Mouse (Mus musculus) heart, embryonic 12.5 days (tissue): ENCODE measurements around the gene Tmem132b. TPM values are rescaled to one million over a fixed set of nuclear protein-coding genes. Genes with fewer than 3 reads are reported as not detected.
A peak's percentile ranks its signal among the peaks of the same experiment; 100 is the strongest.

Experiments
- ATAC-seq: fragments of 200-750 bp; cut with Nextera tagmentation; 2 replicates; pipeline ENCODE4 v1.8.0; 2017; ENCODE audit warnings: moderate TSS enrichment, moderate library complexity; ENCODE audit not compliant: insufficient number of reproducible peaks, low FRiP score
- H3K27ac ChIP-seq: fragments of 300-500 bp; sonication (generic); 2 replicates; pipeline ENCODE4 v1.5.1; 2016; ENCODE audit warnings: mild to moderate bottlenecking, moderate library complexity; ENCODE audit not compliant: poor library complexity, severe bottlenecking
- H3K27me3 ChIP-seq: fragments of 300-500 bp; sonication (generic); replicated peaks from 2 replicates; pipeline ENCODE4 v1.6.1; 2016; ENCODE audit warnings: mild to moderate bottlenecking, moderate library complexity
- H3K36me3 ChIP-seq: fragments of 300-500 bp; sonication (generic); 2 replicates; pipeline ENCODE4 v1.6.1; 2016; ENCODE audit warnings: mild to moderate bottlenecking, moderate library complexity
- H3K4me1 ChIP-seq: fragments of 300-500 bp; sonication (generic); replicated peaks from 2 replicates; pipeline ENCODE4 v1.6.1; 2016; ENCODE audit warnings: mild to moderate bottlenecking
- H3K4me2 ChIP-seq: fragments of 300-500 bp; sonication (generic); 2 replicates; pipeline ENCODE4 v1.6.1; 2016; ENCODE audit warnings: mild to moderate bottlenecking, moderate library complexity
- H3K4me3 ChIP-seq: fragments of 300-500 bp; sonication (generic); 2 replicates; pipeline ENCODE4 v1.5.1; 2016; ENCODE audit warnings: mild to moderate bottlenecking
- H3K9ac ChIP-seq: fragments of 300-500 bp; sonication (generic); 2 replicates; pipeline ENCODE4 v1.6.1; 2016; ENCODE audit warnings: mild to moderate bottlenecking, moderate library complexity
- H3K9me3 ChIP-seq: fragments of 300-500 bp; sonication (generic); replicated peaks from 2 replicates; pipeline ENCODE4 v1.6.1; 2016; ENCODE audit warnings: mild to moderate bottlenecking, moderate library complexity
- WGBS: fragments of 180-500 bp; shearing (Covaris S2); methylation state at CpG from one replicate; pipeline ENCODE4 v1.1.7; 2016; 5-methylcytosine and 5-hydroxymethylcytosine counted together
- polyA plus RNA-seq: library from polyadenylated mRNA; unstranded; fragments of >200 nt; fragmentation: Nextera tagmentation; extraction: Ambion mirVana; gene quantifications from 2 replicates; pipeline ENCODE4 v1.2.1, GENCODE M21; 2016

Gene Tmem132b
- polyA plus RNA-seq, 1 experiment from 2014 or later, result not detected

DNA sequence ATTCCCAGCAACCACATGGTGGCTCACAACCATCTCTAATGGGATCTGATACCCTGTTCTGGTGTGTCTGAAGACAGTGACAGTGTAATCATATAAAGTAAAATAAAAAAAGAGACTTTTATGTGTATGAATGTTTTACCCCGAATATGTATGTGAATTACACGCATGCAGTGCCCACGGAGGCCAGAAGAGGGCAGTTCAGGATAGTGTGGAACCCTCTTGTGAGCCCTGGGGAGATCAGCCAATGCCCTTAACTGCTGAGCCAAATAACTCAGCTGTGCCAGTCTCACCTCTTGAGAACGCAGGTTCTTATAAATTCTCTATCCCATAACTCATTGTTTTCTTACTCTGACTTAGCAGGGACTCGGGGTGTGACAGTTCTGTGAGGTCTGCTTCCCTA, 12.9 kb upstream of the Tmem132b start:
- H3K27me3 ChIP-seq, result no peaks in the 10 kb centered on the region
- no peaks in the 10 kb centered on the region for H3K9me3 ChIP-seq
- H3K9ac ChIP-seq, result no peak overlapping the region
- peaks cover 32% of the 10 kb centered on the region for H3K36me3 ChIP-seq
- H3K4me3 ChIP-seq, result no peak overlapping the region
- no peak overlapping the region for H3K27ac ChIP-seq
- WGBS, result 68% methylated on average over 5 of the region's 5 CpGs
- peaks cover 25% of the 10 kb centered on the region for H3K4me1 ChIP-seq
- H3K4me2 ChIP-seq, result no peak overlapping the region
- ATAC-seq, result no peak

DNA sequence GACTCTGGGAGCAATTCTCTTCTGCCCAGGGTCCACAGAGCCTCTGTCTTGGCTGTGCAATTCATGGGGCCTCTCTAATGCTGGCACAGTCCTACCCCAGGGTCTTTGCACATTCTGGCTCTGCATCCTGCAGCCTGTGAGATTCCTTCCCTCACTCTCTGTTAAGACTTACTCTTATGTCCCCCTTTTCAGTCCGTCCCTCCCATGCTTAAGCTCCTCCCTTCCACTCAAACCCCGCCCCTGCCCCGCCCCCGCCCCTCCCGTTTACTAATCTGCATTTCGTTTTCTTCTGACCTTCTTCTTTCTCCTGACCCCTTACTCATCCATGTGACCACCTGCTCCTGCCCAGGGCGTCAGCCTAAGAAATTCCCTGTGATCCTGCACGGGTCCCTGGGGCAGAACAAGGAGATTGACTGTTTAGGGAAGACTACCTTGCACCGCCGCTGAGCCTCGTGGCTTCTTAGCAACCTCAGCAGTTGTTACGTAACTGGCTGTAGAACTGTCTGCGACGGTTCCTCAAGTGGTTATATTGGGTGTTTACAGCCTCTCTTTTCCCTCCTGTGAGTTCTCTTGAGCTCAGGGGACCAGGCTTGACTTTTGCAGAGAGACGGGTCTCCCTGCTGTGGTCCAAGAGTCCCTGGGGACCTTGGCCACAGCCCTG, 10.5 kb upstream of the Tmem132b start:
- Histone ChIP-seq H3K9ac (no peak overlapping the region), H3K36me3 (peaks cover 9% of the 10 kb centered on the region), H3K27ac (no peak overlapping the region), H3K4me1 (peaks cover 25% of the 10 kb centered on the region), H3K9me3 (peaks cover under 1% of the 10 kb centered on the region; the same call in 1 of the 2 replicates), H3K4me3 (no peak overlapping the region), H3K27me3 (no peaks in the 10 kb centered on the region), H3K4me2 (peak overlapping the region; percentile 32)
- ATAC-seq, result no peak
- WGBS, result 16% methylated on average over 15 of the region's 15 CpGs

DNA sequence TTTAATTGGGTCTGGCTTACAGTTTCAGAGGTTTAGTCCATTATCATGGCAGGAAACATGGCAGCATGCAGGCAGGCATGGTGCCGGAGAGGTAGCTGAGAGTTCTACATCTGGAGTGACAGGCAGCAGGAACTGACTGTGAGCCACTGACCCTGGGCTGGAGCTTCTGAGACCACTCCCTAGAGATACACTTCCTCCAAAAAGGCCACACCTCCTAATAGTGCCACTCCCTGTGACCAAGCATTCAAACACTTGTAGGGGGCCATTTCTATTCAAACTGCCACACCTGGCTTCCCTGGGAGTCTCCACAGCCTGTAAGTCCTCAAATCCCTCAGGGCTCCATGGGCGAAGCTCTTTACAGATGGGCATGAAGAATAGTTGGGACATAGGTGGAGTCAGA, 8.2 kb upstream of the Tmem132b start:
- ATAC-seq, result no peak
- Histone ChIP-seq H3K27ac (no peak overlapping the region), H3K36me3 (no peaks in the 10 kb centered on the region), H3K4me2 (no peak overlapping the region), H3K4me1 (peaks cover 16% of the 10 kb centered on the region), H3K9me3 (peaks cover 8% of the 10 kb centered on the region), H3K4me3 (no peak overlapping the region), H3K9ac (no peak overlapping the region), H3K27me3 (peaks cover 8% of the 10 kb centered on the region)
- WGBS, result 74% methylated on average over 2 of the region's 2 CpGs

DNA sequence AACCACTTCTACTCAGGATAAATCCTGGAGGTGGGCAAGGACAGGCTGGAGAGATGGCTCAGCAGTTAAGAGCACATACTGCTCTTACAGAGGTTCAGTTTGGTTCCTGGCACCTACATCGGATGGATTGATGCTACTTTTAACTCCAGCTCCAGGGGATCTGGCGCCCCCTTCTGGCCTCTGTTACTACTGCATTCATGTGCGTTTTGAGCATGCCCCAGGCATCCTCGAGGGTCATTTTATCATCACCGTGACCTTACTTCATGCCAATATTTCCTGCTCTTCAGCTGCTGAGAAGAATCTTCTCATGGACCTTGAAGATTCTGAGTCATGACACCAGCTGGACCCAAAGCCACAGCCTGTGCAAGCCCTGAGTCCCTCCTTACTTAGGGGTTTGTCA, 6.1 kb upstream of the Tmem132b start:
- Histone ChIP-seq H3K9me3 (peaks cover 8% of the 10 kb centered on the region), H3K9ac (no peak overlapping the region), H3K4me1 (peaks cover 5% of the 10 kb centered on the region; the same call in 1 of the 2 replicates), H3K4me2 (no peak overlapping the region), H3K36me3 (no peaks in the 10 kb centered on the region), H3K4me3 (no peak overlapping the region), H3K27ac (no peak overlapping the region), H3K27me3 (peaks cover 28% of the 10 kb centered on the region)
- 48% methylated on average over 5 of the region's 5 CpGs for WGBS
- no peak for ATAC-seq

DNA sequence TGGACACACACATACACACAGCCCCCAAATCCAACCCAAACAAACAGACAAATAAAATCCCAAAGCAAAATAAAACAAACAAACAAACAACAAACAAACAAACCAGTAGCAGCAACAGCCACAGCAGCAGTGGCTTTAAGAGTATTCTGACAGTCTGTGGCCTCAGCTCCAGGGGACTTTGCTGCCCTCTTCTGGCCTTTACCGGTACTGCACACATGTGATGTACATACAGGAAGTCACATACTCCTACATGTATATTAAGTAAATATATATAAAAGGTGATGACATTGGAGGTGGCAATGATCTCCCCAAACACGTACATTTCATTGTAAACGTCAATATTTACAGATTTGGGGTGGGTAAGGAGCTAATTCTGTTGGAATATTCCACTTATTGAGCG, 5.1 kb upstream of the Tmem132b start:
- H3K4me3 ChIP-seq, result no peak overlapping the region
- no peaks in the 10 kb centered on the region for H3K36me3 ChIP-seq
- no peak for ATAC-seq
- 64% methylated on average over 4 of the region's 4 CpGs for WGBS
- no peak overlapping the region for H3K9ac ChIP-seq
- 0 out of 2 replicates have a peak, but pooled peaks cover 2% of the 10 kb centered on the region for H3K4me1 ChIP-seq
- H3K4me2 ChIP-seq, result no peak overlapping the region
- peaks cover 36% of the 10 kb centered on the region for H3K27me3 ChIP-seq
- no peak overlapping the region for H3K27ac ChIP-seq
- H3K9me3 ChIP-seq, result peaks cover 8% of the 10 kb centered on the region

DNA sequence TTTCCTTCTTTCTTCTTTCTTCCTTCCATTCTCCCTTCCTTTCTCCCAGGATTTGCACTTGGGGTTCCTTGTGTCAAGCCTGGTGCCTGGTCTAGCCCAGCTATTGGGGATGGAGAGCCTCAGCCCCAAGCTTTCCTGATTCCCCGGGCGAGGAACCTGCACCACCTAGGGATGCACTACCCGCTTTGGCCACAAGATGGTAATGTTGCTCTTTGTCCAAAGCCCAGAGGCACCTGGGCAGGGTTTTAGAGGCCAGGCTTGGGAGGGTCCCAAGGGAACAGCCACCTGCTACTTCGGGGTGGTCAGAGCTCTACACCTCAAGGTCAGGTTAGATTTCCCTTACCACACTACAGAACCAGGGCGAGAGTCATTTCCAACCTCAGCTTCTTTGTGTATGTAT, 2.5 kb upstream of the Tmem132b start:
- peaks cover 8% of the 10 kb centered on the region for H3K9me3 ChIP-seq
- H3K4me1 ChIP-seq, result peaks cover 14% of the 10 kb centered on the region
- H3K27ac ChIP-seq, result no peak overlapping the region
- no peak for ATAC-seq
- H3K4me3 ChIP-seq, result no peak overlapping the region
- H3K27me3 ChIP-seq, result peaks cover 62% of the 10 kb centered on the region
- H3K36me3 ChIP-seq, result no peaks in the 10 kb centered on the region
- no peak overlapping the region for H3K4me2 ChIP-seq
- H3K9ac ChIP-seq, result no peak overlapping the region
- 2% methylated on average over 5 of the region's 5 CpGs for WGBS

DNA sequence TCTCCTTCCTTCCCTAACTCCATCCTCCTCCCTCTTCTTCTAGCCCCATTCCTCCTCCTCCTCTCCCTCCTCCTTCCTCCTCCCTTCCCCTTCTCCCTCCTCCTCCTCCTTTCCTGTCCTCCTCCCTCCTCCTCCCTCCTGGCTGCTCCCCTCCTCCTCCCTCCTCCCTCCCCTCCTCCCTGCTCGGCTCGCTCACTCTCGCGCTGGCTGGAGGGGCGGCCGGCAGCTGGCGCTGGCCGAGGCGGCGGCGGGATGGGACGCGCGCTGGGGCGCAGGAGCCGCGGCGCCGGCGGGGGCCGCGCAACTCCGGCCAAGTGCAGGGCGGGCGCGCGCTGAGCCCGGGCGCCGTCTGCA, 594 bp downstream of the Tmem132b start:
- peak overlapping the region; percentile 62 for H3K4me3 ChIP-seq
- H3K4me2 ChIP-seq, result peak overlapping the region; percentile 95
- WGBS, result under 1% methylated on average over 30 of the region's 30 CpGs
- H3K36me3 ChIP-seq, result no peaks in the 10 kb centered on the region
- no peak overlapping the region for H3K27ac ChIP-seq
- H3K27me3 ChIP-seq, result peaks cover 91% of the 10 kb centered on the region
- peak overlapping the region; percentile 57 for H3K9ac ChIP-seq
- no peaks in the 10 kb centered on the region for H3K9me3 ChIP-seq
- peaks cover 14% of the 10 kb centered on the region for H3K4me1 ChIP-seq
- peak; percentile 50 for ATAC-seq

DNA sequence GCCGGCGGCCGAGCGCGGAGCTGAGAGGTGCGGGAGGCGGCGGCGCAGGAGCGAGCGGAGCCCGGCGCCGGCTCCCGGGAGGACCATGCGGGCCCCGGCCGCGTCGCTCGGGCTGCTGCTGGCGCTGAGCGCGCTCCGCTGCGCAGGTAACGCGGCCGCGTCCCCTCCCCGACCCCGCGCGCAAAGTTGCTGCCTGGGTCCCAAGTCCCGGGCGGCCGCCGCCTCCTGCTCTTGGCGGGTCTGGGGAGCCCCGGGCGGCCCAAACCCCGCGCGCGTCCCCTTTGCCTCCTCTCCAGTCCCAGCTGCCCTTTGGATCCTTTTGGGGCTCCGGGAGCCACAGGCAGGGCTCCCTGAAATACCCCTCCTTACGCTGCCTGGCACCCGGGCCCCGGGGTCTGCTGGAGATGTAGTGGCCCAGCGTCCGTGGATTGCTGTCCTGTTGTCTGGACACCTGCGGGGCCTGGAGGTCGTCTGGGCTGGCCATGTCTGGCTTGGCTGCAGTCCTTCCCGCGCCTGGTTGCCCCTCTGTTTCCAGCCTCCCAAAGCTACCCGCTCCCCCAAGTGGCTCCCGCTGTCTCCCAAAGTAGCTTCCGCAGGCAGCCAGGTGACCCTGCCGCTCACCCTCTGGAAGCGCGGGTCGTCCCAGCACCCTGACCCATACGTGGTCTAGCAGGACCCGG, 1.1 kb downstream of the Tmem132b start:
- Histone ChIP-seq H3K36me3 (no peaks in the 10 kb centered on the region), H3K27me3 (peaks cover 93% of the 10 kb centered on the region), H3K27ac (no peak overlapping the region), H3K9me3 (no peaks in the 10 kb centered on the region), H3K4me3 (peak overlapping the region; percentile 62), H3K4me2 (peak overlapping the region; percentile 95), H3K4me1 (peaks cover 14% of the 10 kb centered on the region), H3K9ac (peak overlapping the region; percentile 57)
- 4% methylated on average over 64 of the region's 64 CpGs for WGBS
- peak; percentile 3; the same call in 1 of the 2 replicates for ATAC-seq

DNA sequence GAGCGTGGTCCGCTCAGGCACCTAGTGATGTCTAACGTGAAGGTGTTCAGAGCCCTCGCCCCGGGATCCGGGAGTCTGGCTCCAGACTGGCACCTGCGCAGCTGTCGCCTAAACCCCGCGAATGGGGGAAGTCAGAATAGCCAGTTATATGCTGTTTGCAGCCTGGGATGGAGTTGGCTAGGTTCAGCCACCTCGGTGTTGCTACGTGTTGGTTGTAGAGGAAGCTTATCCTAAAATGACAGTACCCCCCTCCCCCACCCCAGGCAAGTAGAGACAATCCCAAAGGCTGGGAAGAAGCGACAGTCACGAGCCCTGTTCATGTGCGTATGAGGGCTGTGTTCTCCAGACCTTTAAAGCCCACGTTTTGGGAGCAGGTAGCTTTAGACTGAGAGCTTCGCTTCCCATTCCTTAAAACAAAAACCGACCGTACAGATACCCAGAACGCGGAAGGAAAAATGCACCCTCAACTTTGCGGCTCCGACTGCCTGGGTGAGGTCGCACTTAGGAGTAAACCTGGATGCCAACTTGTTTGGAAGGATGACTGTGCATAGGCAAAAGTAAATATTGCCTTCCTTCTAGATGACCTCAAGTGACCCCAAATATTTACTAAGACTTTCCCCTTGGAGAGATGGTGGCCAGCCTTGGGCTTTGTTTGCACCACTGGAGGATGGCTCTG, 1.8 kb downstream of the Tmem132b start:
- ATAC-seq, result no peak
- WGBS, result 3% methylated on average over 24 of the region's 24 CpGs
- Histone ChIP-seq H3K36me3 (no peaks in the 10 kb centered on the region), H3K4me2 (peak overlapping the region; percentile 95), H3K27me3 (peaks cover 88% of the 10 kb centered on the region), H3K27ac (no peak overlapping the region), H3K4me3 (peak overlapping the region; percentile 62), H3K9me3 (no peaks in the 10 kb centered on the region), H3K9ac (no peak overlapping the region), H3K4me1 (peaks cover 14% of the 10 kb centered on the region)

DNA sequence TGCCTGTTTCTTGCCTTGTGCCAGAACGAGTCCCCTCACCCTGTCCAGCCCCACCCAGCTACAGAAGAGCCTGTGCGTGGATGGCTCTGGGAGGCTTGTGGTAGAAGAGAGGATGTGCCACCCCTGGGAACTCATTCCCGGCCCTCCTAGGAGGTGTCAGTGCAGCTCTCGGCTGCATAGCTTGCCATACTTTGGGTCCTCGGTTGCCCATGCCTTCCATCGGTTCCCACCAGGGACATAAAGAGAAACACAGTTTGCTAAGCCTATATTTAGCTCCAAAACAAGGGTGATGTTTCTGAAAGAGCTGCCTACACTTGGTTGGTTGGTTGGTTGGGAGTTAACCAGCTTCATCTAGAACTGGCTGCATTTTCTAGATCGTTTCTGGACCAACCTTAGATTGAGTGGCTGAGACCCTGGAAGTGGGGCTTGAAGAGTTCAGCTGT, 2.6 kb downstream of the Tmem132b start:
- ATAC-seq, result no peak
- WGBS, result 11% methylated on average over 7 of the region's 7 CpGs
- Histone ChIP-seq H3K4me1 (peaks cover 14% of the 10 kb centered on the region), H3K4me3 (no peak overlapping the region), H3K27ac (no peak overlapping the region), H3K4me2 (no peak overlapping the region), H3K9me3 (no peaks in the 10 kb centered on the region), H3K36me3 (no peaks in the 10 kb centered on the region), H3K9ac (no peak overlapping the region), H3K27me3 (peaks cover 80% of the 10 kb centered on the region)

DNA sequence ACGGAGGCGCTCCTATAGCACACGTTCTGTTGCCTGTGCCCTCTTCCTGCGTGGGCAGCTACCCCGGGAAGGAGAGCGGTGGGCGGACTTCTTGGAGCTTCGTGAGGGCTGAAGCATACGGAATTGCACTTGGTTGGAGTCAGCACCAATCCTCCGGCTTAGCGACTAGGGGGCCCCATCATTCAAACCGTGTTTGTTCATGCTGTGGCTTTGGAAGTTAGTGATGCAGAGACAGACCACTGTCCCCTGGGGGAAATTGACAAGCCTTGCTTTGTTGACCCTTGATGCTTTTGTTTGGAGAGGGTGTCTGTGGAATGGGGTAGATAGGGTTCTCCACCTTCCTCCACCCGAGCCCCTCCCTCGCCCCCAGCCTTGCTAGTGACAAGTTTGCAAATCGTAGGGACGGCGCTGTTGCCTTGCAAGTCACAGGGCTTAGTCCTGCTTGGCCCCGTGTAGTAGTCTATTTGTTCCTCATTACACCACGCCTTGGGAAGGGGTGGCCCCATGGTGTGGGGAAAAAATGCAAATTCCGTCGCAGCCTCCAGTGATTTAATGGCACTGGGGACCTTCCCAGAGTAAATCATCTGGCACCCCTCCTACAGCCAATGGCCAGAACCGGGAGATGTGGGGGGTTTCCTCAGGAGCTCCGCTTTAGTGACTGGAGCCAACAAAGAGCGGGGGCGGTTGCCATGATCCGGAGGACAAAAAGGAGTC, 3.2 kb downstream of the Tmem132b start:
- Histone ChIP-seq H3K9ac (no peak overlapping the region), H3K27ac (no peak overlapping the region), H3K9me3 (no peaks in the 10 kb centered on the region), H3K4me2 (no peak overlapping the region), H3K4me3 (no peak overlapping the region), H3K4me1 (peaks cover 14% of the 10 kb centered on the region), H3K36me3 (no peaks in the 10 kb centered on the region), H3K27me3 (peaks cover 74% of the 10 kb centered on the region)
- 3% methylated on average over 26 of the region's 26 CpGs for WGBS
- ATAC-seq, result no peak
